Mouse (Mus musculus) small intestine, adult 2 months (tissue): ENCODE measurements at regions not wholly inside any gene's neighbourhood (a gene's known extent, or its start where the extent isn't known, plus 50 kb on each side); places are given as distances from the start of the nearest gene placed in this dataset.

Source experiments
- H3K27ac ChIP-seq: fragments of 200-500 bp; 2 replicates; pipeline ENCODE4 v1.5.1; 2012; ENCODE audit warnings: low read depth, low read length, control low read depth, inconsistent platforms; ENCODE audit not compliant: insufficient read depth
- H3K27me3 ChIP-seq: fragments of 200-500 bp; 2 replicates; pipeline ENCODE4 v1.6.1; 2012; ENCODE audit warnings: mild to moderate bottlenecking, moderate library complexity, low read length, inconsistent platforms; ENCODE audit not compliant: control insufficient read depth, insufficient read depth
- H3K36me3 ChIP-seq: fragments of 200-500 bp; 2 replicates; pipeline ENCODE4 v1.6.1; 2012; ENCODE audit warnings: mild to moderate bottlenecking, low read length, control low read depth, inconsistent platforms; ENCODE audit not compliant: control insufficient read depth, insufficient read depth
- H3K4me1 ChIP-seq: fragments of 200-500 bp; 2 replicates; pipeline ENCODE4 v1.6.1; 2012; ENCODE audit warnings: low read length, inconsistent platforms, mixed read lengths; ENCODE audit not compliant: control insufficient read depth, insufficient read depth, insufficient read length
- H3K4me3 ChIP-seq: fragments of 200-500 bp; 2 replicates; pipeline ENCODE4 v1.5.1; 2012; ENCODE audit warnings: low read depth, mild to moderate bottlenecking, control low read depth, inconsistent platforms, low read length, moderate library complexity
- CTCF ChIP-seq: fragments of 200-500 bp; IDR thresholded peaks from 2 replicates; pipeline ENCODE4 v1.5.1; 2012; ENCODE audit warnings: low read depth, mild to moderate bottlenecking, control low read depth, inconsistent platforms, low read length, moderate library complexity, mixed read lengths; ENCODE audit not compliant: insufficient replicate concordance, insufficient read length; ENCODE audit errors: extremely low read depth
- POLR2A ChIP-seq: fragments of 200-500 bp; IDR thresholded peaks from 2 replicates; pipeline ENCODE4 v1.6.1; 2012; ENCODE audit warnings: low read depth, mild to moderate bottlenecking, control low read depth, inconsistent platforms, low read length, moderate library complexity
- WGBS: fragments of 180-500 bp; shearing (Covaris S2); methylation state at CpG from one replicate; pipeline ENCODE4 v1.1.7; 2018; 5-methylcytosine and 5-hydroxymethylcytosine counted together

DNA sequence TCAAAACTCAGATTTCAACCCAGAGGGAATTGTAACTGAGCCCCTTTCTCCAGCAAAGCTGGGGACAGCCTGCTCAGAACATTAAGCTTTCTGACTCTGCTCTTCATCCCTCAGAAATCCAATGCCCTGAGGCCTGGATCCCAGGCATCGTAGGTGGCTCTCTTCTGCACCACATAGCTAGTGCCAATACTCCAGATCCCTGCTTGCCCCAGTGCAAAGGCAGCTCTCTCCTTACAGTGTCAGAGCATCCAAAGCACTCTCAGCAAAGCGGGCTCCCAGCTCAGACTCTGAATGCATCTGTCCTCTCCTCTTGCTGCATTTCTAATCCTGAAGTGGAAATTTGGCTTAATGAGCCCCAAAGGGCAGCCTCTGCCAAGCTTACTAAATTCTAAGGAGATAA is 59.4 kb upstream of the Ddit4l start:
- TF ChIP-seq CTCF (no peak), POLR2A (no peak)
- Histone ChIP-seq H3K27ac (no peak overlapping the region), H3K4me3 (no peak overlapping the region), H3K27me3 (no peaks in the 10 kb centered on the region), H3K36me3 (no peaks in the 10 kb centered on the region), H3K4me1 (no peaks in the 10 kb centered on the region)
- 88% methylated on average over 2 of the region's 2 CpGs for WGBS

DNA sequence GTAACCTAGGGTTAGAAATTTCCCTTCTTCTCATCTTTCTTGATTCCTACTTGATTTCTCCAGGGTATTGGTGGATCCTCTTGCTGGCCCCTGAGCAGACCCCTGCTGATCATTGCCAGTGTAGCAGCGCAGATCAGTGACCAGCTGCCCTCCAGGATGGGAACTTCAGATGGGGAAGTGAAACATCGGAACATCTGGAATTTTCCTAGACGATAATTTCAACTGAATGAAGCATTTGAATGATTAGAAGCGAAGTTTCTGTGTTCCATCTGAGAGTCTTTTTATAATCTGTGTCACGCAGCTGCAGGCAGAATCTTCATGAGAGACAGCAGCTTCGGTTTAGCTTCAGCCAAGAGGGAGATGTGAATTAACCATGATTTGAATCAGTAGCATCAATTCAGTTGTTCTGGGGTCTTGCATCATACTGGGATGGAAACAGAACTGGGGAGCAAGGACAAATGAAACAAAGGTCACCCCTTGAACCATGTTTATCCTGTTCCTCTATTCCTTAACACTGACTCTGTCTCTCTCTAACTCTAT is 57.8 kb upstream of the Ddit4l start:
- no peak for TF ChIP-seq POLR2A
- no peak for TF ChIP-seq CTCF
- Histone ChIP-seq H3K27ac (no peak overlapping the region), H3K4me1 (peaks cover 4% of the 10 kb centered on the region; the same call in 1 of the 2 replicates), H3K27me3 (no peaks in the 10 kb centered on the region), H3K36me3 (no peaks in the 10 kb centered on the region), H3K4me3 (no peak overlapping the region)
- WGBS, result 85% methylated on average over 6 of the region's 6 CpGs

DNA sequence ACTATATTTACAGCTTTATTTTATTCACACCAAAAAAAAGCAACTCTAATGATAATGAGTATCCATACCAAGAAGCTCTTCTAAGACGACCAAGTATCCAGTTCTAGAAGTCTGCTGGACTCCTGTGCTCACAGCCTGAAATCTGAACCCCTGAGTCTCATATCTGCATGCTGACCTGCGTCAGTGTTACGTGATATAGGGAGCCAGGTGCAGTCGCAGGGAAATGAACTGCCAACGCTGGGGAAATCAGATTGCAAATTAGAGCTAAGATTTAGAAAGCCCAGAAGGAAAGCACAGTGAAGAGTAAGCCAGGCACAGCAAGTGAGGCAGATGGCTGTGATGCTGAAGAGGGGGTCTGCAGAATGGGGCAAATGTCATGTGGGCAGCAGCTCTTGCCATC is 57.1 kb upstream of the Ddit4l start:
- H3K36me3 ChIP-seq, result no peaks in the 10 kb centered on the region
- H3K27ac ChIP-seq, result no peak overlapping the region
- 71% methylated on average over 5 of the region's 5 CpGs for WGBS
- no peak overlapping the region for H3K4me3 ChIP-seq
- H3K27me3 ChIP-seq, result no peaks in the 10 kb centered on the region
- TF ChIP-seq POLR2A (no peak), CTCF (no peak)
- peaks cover 4% of the 10 kb centered on the region; the same call in 1 of the 2 replicates for H3K4me1 ChIP-seq

DNA sequence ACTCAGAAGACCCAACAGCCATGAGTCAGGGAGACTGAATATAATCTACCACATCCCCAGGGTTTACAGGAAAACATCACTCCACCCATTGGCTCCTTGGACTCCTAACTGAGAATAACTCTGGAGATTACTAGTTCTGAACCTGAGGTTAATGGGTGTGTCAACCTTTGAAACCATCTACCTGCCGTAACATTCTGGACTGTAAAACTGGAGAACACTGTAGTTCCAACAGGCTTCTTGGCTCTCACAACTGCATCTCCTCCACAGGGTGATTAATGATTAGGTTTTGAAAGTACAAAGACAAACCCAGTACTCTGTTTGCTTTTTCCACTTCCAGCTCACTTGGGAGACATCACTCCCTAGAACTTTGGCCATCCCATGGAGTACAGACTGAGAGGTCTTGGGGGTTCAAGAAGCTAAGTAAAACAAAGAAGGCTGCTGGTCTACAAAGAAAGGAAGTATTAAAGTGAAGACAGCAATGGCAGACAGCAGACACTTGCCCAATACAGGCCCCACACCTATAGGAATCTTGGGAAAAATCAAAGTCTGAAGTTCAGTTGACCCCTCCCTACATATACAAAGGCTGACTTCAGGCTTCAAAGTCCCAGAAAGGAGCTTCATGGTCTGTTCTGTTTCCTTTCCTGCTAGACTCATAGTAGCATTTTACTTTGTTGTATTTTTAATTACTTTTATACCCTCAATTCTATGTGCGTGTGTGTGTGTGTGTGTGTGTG is 52.7 kb upstream of the Ddit4l start:
- H3K4me1 ChIP-seq, result peaks cover 4% of the 10 kb centered on the region; the same call in 1 of the 2 replicates
- no peak for TF ChIP-seq POLR2A
- TF ChIP-seq CTCF, result no peak
- H3K36me3 ChIP-seq, result no peaks in the 10 kb centered on the region
- WGBS, result 29% methylated on average over 2 of the region's 2 CpGs
- peak overlapping the region; percentile 33; the same call in 1 of the 2 replicates for H3K4me3 ChIP-seq
- H3K27me3 ChIP-seq, result no peaks in the 10 kb centered on the region
- H3K27ac ChIP-seq, result peak overlapping the region; percentile 96
